Mouse (Mus musculus) small intestine, adult 2 months (tissue): Measurements from ENCODE around the gene Phlpp1. TPM values are rescaled to one million over a fixed set of nuclear protein-coding genes. Genes with fewer than 3 reads are reported as not detected.

ENCODE experiments used
- H3K27ac ChIP-seq: fragments of 200-500 bp; 2 replicates; pipeline ENCODE4 v1.5.1; 2012; ENCODE audit warnings: low read depth, low read length, control low read depth, inconsistent platforms; ENCODE audit not compliant: insufficient read depth
- H3K27me3 ChIP-seq: fragments of 200-500 bp; 2 replicates; pipeline ENCODE4 v1.6.1; 2012; ENCODE audit warnings: mild to moderate bottlenecking, moderate library complexity, low read length, inconsistent platforms; ENCODE audit not compliant: control insufficient read depth, insufficient read depth
- H3K36me3 ChIP-seq: fragments of 200-500 bp; 2 replicates; pipeline ENCODE4 v1.6.1; 2012; ENCODE audit warnings: mild to moderate bottlenecking, low read length, control low read depth, inconsistent platforms; ENCODE audit not compliant: control insufficient read depth, insufficient read depth
- H3K4me1 ChIP-seq: fragments of 200-500 bp; 2 replicates; pipeline ENCODE4 v1.6.1; 2012; ENCODE audit warnings: low read length, inconsistent platforms, mixed read lengths; ENCODE audit not compliant: control insufficient read depth, insufficient read depth, insufficient read length
- H3K4me3 ChIP-seq: fragments of 200-500 bp; 2 replicates; pipeline ENCODE4 v1.5.1; 2012; ENCODE audit warnings: low read depth, mild to moderate bottlenecking, control low read depth, inconsistent platforms, low read length, moderate library complexity
- CTCF ChIP-seq: fragments of 200-500 bp; IDR thresholded peaks from 2 replicates; pipeline ENCODE4 v1.5.1; 2012; ENCODE audit warnings: low read depth, mild to moderate bottlenecking, control low read depth, inconsistent platforms, low read length, moderate library complexity, mixed read lengths; ENCODE audit not compliant: insufficient replicate concordance, insufficient read length; ENCODE audit errors: extremely low read depth
- POLR2A ChIP-seq: fragments of 200-500 bp; IDR thresholded peaks from 2 replicates; pipeline ENCODE4 v1.6.1; 2012; ENCODE audit warnings: low read depth, mild to moderate bottlenecking, control low read depth, inconsistent platforms, low read length, moderate library complexity
- WGBS: fragments of 180-500 bp; shearing (Covaris S2); methylation state at CpG from one replicate; pipeline ENCODE4 v1.1.7; 2018; 5-methylcytosine and 5-hydroxymethylcytosine counted together
- polyA plus RNA-seq: library from polyadenylated mRNA; depleted of rRNA; stranded (reverse); fragments of >200 nt; gene quantifications from 2 replicates; pipeline ENCODE4 v1.2.3, GENCODE M21; 2012

The Phlpp1 gene
- polyA plus RNA-seq, 1 experiment, result 6.5 TPM

- 91% methylated on average over 4 of the region's 4 CpGs for WGBS
- Histone ChIP-seq H3K4me3 (no peak overlapping the region), H3K27me3 (no peaks in the 10 kb centered on the region), H3K4me1 (no peaks in the 10 kb centered on the region), H3K36me3 (peaks cover 6% of the 10 kb centered on the region), H3K27ac (no peak overlapping the region)
- TF ChIP-seq POLR2A (no peak), CTCF (no peak)
These were observed 182.4 kb downstream of the Phlpp1 start for GRCm38 (mm10) chr1:106353993-106354392.

- TF ChIP-seq CTCF (no peak), POLR2A (no peak)
- Histone ChIP-seq H3K4me1 (no peaks in the 10 kb centered on the region), H3K27me3 (no peaks in the 10 kb centered on the region), H3K27ac (no peak overlapping the region), H3K4me3 (no peak overlapping the region), H3K36me3 (peaks cover 4% of the 10 kb centered on the region)
These were observed 187.9 kb downstream of the Phlpp1 start for GRCm38 (mm10) chr1:106359474-106359873.

GRCm38 (mm10) chr1:106362841-106363604 is 191.5 kb downstream of the Phlpp1 start:
- Histone ChIP-seq H3K27ac (no peak overlapping the region), H3K4me1 (no peaks in the 10 kb centered on the region), H3K36me3 (peaks cover 9% of the 10 kb centered on the region), H3K27me3 (no peaks in the 10 kb centered on the region), H3K4me3 (no peak overlapping the region)
- TF ChIP-seq CTCF (no peak), POLR2A (no peak)
- 88% methylated on average over 3 of the region's 3 CpGs for WGBS

- H3K27ac ChIP-seq, result no peak overlapping the region
- no peak overlapping the region for H3K4me3 ChIP-seq
- peaks cover 10% of the 10 kb centered on the region for H3K36me3 ChIP-seq
- TF ChIP-seq POLR2A (no peak), CTCF (no peak)
- WGBS, result 81% methylated on average over 3 of the region's 3 CpGs
- no peaks in the 10 kb centered on the region for H3K4me1 ChIP-seq
- no peaks in the 10 kb centered on the region for H3K27me3 ChIP-seq
These were observed 197.8 kb downstream of the Phlpp1 start for GRCm38 (mm10) chr1:106369330-106369729.

GRCm38 (mm10) chr1:106372446-106372845 is 200.9 kb downstream of the Phlpp1 start:
- H3K27ac ChIP-seq, result no peak overlapping the region
- 85% methylated on average over 2 of the region's 2 CpGs for WGBS
- H3K36me3 ChIP-seq, result peaks cover 7% of the 10 kb centered on the region
- H3K27me3 ChIP-seq, result no peaks in the 10 kb centered on the region
- H3K4me3 ChIP-seq, result no peak overlapping the region
- no peak for TF ChIP-seq CTCF
- no peak for TF ChIP-seq POLR2A
- no peaks in the 10 kb centered on the region for H3K4me1 ChIP-seq

GRCm38 (mm10) chr1:106373656-106374055 is 202.1 kb downstream of the Phlpp1 start:
- TF ChIP-seq POLR2A (no peak), CTCF (no peak)
- Histone ChIP-seq H3K36me3 (peaks cover 10% of the 10 kb centered on the region), H3K27ac (no peak overlapping the region), H3K27me3 (no peaks in the 10 kb centered on the region), H3K4me1 (no peaks in the 10 kb centered on the region), H3K4me3 (no peak overlapping the region)
- 89% methylated on average over 1 of the region's 1 CpGs for WGBS

GRCm38 (mm10) chr1:106374274-106374673 is 202.7 kb downstream of the Phlpp1 start:
- H3K4me1 ChIP-seq, result no peaks in the 10 kb centered on the region
- TF ChIP-seq POLR2A (no peak), CTCF (no peak)
- WGBS, result 95% methylated on average over 2 of the region's 2 CpGs
- H3K27me3 ChIP-seq, result no peaks in the 10 kb centered on the region
- H3K27ac ChIP-seq, result no peak overlapping the region
- H3K4me3 ChIP-seq, result no peak overlapping the region
- H3K36me3 ChIP-seq, result peaks cover 8% of the 10 kb centered on the region
